Mouse (Mus musculus) gastrocnemius, postnatal 36 days (tissue): Measurements from ENCODE around the gene 9130230L23Rik. TPM values are rescaled to one million over a fixed set of nuclear protein-coding genes. Genes with fewer than 3 reads are reported as not detected.

Experiments
- DNase-seq, 2 experiments: peaks; one replicate each; pipeline ENCODE4 v3.0.0; 2022
- intact Hi-C: fragments of 180-260 bp; cut with DNase I; formaldehyde crosslinking; loops from one replicate; pipeline ENCODE4 v1.15.1; 2025
- long read RNA-seq, 2 experiments: library from polyadenylated mRNA; stranded (forward); transcript quantifications; one replicate each; pipeline ENCODE4 v2.0.0; 2021
- total RNA-seq, 2 experiments: library from RNA; stranded (reverse); gene quantifications; 2 replicates each; pipeline ENCODE4 v1.2.3; 2021

The 9130230L23Rik gene
- total RNA-seq, result not detected
- long read RNA-seq, experiment 1, result 0 reads
- long read RNA-seq, experiment 2, result 0 reads

GRCm38 (mm10) chr5:66004134-66004925 is at the start of gene 9130230L23Rik:
Gene 9130230L23Rik (minus strand): TSS chr5:66004285.
- intact Hi-C loops, result no loop called here
- DNase-seq, result no peak

GRCm38 (mm10) chr5:66052777-66053548 is 48.9 kb upstream of the 9130230L23Rik start:
- intact Hi-C loops, result no loop called here
- DNase-seq, result no peak

- intact Hi-C loops, result no loop called here
Observed at GRCm38 (mm10) chr5:66050841-66051240, 46.8 kb upstream of the 9130230L23Rik start.

GRCm38 (mm10) chr5:66046356-66046755 is 42.3 kb upstream of the 9130230L23Rik start:
- no peak for DNase-seq
- intact Hi-C loops, result no loop called here

More at GRCm38 (mm10) chr5:66050841-66051240, 46.8 kb upstream of the 9130230L23Rik start:
- DNase-seq, result no peak

- intact Hi-C loops, result no loop called here
Observed at GRCm38 (mm10) chr5:66043897-66044296, 39.8 kb upstream of the 9130230L23Rik start.

GRCm38 (mm10) chr5:66042651-66043340 is 38.7 kb upstream of the 9130230L23Rik start:
- intact Hi-C loops, result no loop called here
- DNase-seq, result no peak

More at GRCm38 (mm10) chr5:66043897-66044296, 39.8 kb upstream of the 9130230L23Rik start:
- DNase-seq, result no peak

GRCm38 (mm10) chr5:66040744-66041279 is 36.7 kb upstream of the 9130230L23Rik start:
- no peak for DNase-seq
- intact Hi-C loops, result no loop called here

- intact Hi-C loops, result no loop called here
- DNase-seq, result no peak
Observed at GRCm38 (mm10) chr5:66039813-66040212, 35.7 kb upstream of the 9130230L23Rik start.

GRCm38 (mm10) chr5:66037066-66037465 is 33.0 kb upstream of the 9130230L23Rik start:
- intact Hi-C loops, result no loop called here
- DNase-seq, result no peak

- no peak for DNase-seq
- intact Hi-C loops, result no loop called here
Observed at GRCm38 (mm10) chr5:66036440-66037054, 32.5 kb upstream of the 9130230L23Rik start.

GRCm38 (mm10) chr5:66034375-66035195 is 30.5 kb upstream of the 9130230L23Rik start:
- intact Hi-C loops, result no loop called here
- no peak for DNase-seq

- no peak for DNase-seq
- intact Hi-C loops, result no loop called here
Observed at GRCm38 (mm10) chr5:66032826-66033225, 28.7 kb upstream of the 9130230L23Rik start.

GRCm38 (mm10) chr5:66031699-66032098 is 27.6 kb upstream of the 9130230L23Rik start:
- intact Hi-C loops, result no loop called here

GRCm38 (mm10) chr5:66028232-66028631 is 24.1 kb upstream of the 9130230L23Rik start:
- intact Hi-C loops, result no loop called here
- no peak for DNase-seq

More at GRCm38 (mm10) chr5:66031699-66032098, 27.6 kb upstream of the 9130230L23Rik start:
- no peak for DNase-seq

- intact Hi-C loops, result no loop called here
Observed at GRCm38 (mm10) chr5:66027206-66027605, 23.1 kb upstream of the 9130230L23Rik start.

GRCm38 (mm10) chr5:66026796-66027195 is 22.7 kb upstream of the 9130230L23Rik start:
- DNase-seq, result no peak

More at GRCm38 (mm10) chr5:66027206-66027605, 23.1 kb upstream of the 9130230L23Rik start:
- no peak for DNase-seq

GRCm38 (mm10) chr5:66015449-66015961 is 11.4 kb upstream of the 9130230L23Rik start:
- no peak for DNase-seq
- intact Hi-C loops, result no loop called here

More at GRCm38 (mm10) chr5:66026796-66027195, 22.7 kb upstream of the 9130230L23Rik start:
- intact Hi-C loops, result no loop called here

GRCm38 (mm10) chr5:66014437-66014836 is 10.4 kb upstream of the 9130230L23Rik start:
- intact Hi-C loops, result no loop called here
- no peak for DNase-seq

- DNase-seq, result no peak
- intact Hi-C loops, result no loop called here
Observed at GRCm38 (mm10) chr5:66013999-66014398, 9.9 kb upstream of the 9130230L23Rik start.
